Mouse (Mus musculus) ES-E14 (cell line): Measurements from ENCODE around the gene Krtap15.

Experiments
- HCFC1 ChIP-seq: IDR thresholded peaks from 2 replicates; pipeline ENCODE4 v1.6.1; 2012; ENCODE audit warnings: low read length, inconsistent platforms, borderline replicate concordance; ENCODE audit not compliant: insufficient read depth
- MAFK ChIP-seq: IDR thresholded peaks from 2 replicates; pipeline ENCODE4 v1.6.1; 2014; ENCODE audit warnings: mild to moderate bottlenecking, low read depth, low read length, inconsistent platforms; ENCODE audit not compliant: insufficient read depth
- ZC3H11A ChIP-seq: IDR thresholded peaks from 2 replicates; pipeline ENCODE4 v1.6.1; 2012; ENCODE audit warnings: low read depth, mild to moderate bottlenecking, inconsistent platforms, low read length, borderline replicate concordance

DNA sequence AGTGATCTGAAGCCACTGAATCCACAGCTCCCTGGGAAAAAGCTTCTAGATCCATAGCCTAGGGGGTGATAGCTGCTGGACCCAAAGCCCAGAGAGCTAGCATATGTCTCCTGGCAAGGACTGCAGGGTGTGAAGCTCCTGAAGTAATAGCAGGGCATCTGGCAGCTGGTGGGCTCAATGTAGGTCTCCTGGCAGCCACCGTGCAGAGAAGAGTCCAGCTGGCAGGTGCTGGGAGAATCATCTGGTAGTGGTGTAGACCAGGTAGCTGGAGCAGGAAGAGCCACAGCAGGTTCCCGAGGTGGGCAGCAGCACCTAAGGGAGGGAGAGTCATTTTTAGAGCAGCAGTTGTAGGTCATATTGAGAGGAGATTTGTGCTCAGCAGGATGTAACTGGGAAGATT, 8.2 kb upstream of the Krtap15 start, which contains the start of gene Gm20741:
- no peak for TF ChIP-seq MAFK
- no peak for TF ChIP-seq ZC3H11A
- no peak for TF ChIP-seq HCFC1
